Mouse (Mus musculus) hindbrain, embryonic 12.5 days (tissue): Measurements from ENCODE around the gene Wdr1. TPM values are rescaled to one million over a fixed set of nuclear protein-coding genes. Genes with fewer than 3 reads are reported as not detected.

Source experiments
- ATAC-seq: fragments of 200-750 bp; cut with Nextera tagmentation; 2 replicates; pipeline ENCODE4 v1.8.0; 2017; ENCODE audit warnings: moderate TSS enrichment; ENCODE audit not compliant: low FRiP score
- H3K27ac ChIP-seq: fragments of 300-500 bp; sonication (generic); 2 replicates; pipeline ENCODE4 v1.5.1; 2016; ENCODE audit warnings: mild to moderate bottlenecking
- H3K27me3 ChIP-seq: fragments of 300-500 bp; sonication (generic); 2 replicates; pipeline ENCODE4 v1.6.1; 2016; ENCODE audit warnings: mild to moderate bottlenecking
- H3K36me3 ChIP-seq: fragments of 300-500 bp; sonication (generic); 2 replicates; pipeline ENCODE4 v1.6.1; 2016; ENCODE audit warnings: mild to moderate bottlenecking
- H3K4me1 ChIP-seq: fragments of 300-500 bp; sonication (generic); 2 replicates; pipeline ENCODE4 v1.6.1; 2016
- H3K4me2 ChIP-seq: fragments of 300-500 bp; sonication (generic); replicated peaks from 2 replicates; pipeline ENCODE4 v1.6.1; 2016; ENCODE audit warnings: mild to moderate bottlenecking
- H3K4me3 ChIP-seq: fragments of 300-500 bp; sonication (generic); 2 replicates; pipeline ENCODE4 v1.5.1; 2016; ENCODE audit warnings: mild to moderate bottlenecking
- H3K9ac ChIP-seq: fragments of 300-500 bp; sonication (generic); 2 replicates; pipeline ENCODE4 v1.6.1; 2016; ENCODE audit warnings: mild to moderate bottlenecking, moderate library complexity
- H3K9me3 ChIP-seq: fragments of 300-500 bp; sonication (generic); replicated peaks from 2 replicates; pipeline ENCODE4 v1.6.1; 2016; ENCODE audit warnings: mild to moderate bottlenecking
- WGBS: fragments of 180-500 bp; shearing (Covaris S2); methylation state at CpG from one replicate; pipeline ENCODE4 v1.1.7; 2016; 5-methylcytosine and 5-hydroxymethylcytosine counted together
- polyA plus RNA-seq: library from polyadenylated mRNA; unstranded; fragments of >200 nt; fragmentation: Nextera tagmentation; extraction: Ambion mirVana; gene quantifications from 2 replicates; pipeline ENCODE4 v1.2.1, GENCODE M21; 2016

Gene Wdr1
- polyA plus RNA-seq, 1 experiment from 2014 or later, result 160 TPM

DNA sequence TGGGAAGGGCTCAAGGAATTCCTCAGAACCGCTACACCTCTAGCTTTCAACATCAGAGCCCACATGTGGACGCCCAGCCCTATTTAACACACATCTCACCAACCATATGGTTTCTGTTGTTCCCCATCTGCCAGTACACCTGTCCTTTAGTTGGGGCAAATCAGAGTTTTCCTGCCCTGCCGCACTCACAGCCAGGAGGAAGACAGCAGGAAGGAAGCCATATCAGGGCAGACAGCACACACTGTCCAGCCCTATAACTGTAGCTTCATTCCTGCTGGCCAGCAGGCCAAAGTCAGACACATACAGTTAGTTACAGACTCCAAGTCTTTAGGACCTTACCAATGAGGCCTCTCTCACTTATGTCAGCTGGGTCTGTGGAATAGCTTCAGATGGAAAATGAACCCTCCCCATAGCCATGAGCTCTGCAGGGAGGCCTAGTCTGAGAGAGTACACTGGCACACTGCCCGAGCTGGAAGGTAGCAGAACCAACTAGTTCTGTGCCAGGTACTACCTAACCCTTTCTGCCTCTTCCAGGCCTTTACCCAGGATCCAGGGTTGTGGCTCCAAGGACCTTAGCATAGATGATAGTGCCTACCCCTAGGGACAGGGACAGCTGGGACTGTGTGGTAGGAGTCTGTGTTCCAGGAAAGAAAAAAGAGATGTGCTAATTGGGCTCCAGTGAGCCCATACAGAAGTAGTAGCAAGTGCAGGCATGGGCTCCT, 19.4 kb downstream of the Wdr1 start:
- Histone ChIP-seq H3K4me2 (no peak overlapping the region), H3K27me3 (no peaks in the 10 kb centered on the region), H3K36me3 (peaks cover 100% of the 10 kb centered on the region), H3K9ac (no peak overlapping the region), H3K4me3 (no peak overlapping the region), H3K4me1 (no peaks in the 10 kb centered on the region), H3K9me3 (no peaks in the 10 kb centered on the region), H3K27ac (no peak overlapping the region)
- 86% methylated on average over 4 of the region's 4 CpGs for WGBS
- no peak for ATAC-seq

DNA sequence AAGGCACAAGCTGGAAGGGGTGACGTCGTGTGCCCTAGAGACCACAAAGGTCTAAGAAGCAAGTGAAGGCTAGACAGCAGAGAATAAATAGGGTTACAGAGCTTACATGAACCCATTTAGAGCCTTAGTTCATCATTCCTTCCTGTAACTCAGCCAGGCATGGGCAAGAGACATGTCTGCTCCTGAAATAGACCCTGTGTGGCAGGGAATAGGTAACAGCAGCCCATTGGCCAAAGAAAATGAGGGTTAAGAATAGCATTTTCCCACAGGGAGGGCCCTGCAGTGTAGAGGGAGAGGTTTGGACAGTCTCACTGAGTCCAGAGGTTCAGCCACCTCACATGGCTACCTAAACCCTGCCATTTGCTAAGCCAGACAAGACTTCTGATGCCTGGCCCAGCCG, 21.3 kb downstream of the Wdr1 start:
- ATAC-seq, result no peak
- 97% methylated on average over 3 of the region's 3 CpGs for WGBS
- peaks cover 100% of the 10 kb centered on the region for H3K36me3 ChIP-seq

DNA sequence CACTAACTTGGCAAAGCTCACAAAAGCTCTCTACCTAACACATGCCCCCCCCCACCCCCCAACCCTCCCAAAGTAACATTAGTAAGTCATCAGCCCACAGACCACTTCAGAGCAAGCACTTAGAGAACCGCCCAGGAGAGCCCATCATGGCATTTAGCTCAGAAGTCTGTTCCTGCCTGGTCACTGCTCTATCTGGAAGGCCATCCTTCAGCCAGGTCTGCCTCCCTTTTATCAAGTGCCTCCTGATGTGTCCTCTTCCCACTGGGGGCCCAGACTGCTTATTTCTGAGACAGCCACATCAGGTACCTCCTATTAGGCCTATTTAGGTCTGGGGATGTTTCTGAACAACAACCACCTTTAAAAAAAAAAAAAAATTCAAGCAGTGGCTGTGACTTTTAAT, 22.1 kb downstream of the Wdr1 start:
- H3K27me3 ChIP-seq, result no peaks in the 10 kb centered on the region
- H3K27ac ChIP-seq, result no peak overlapping the region
- H3K4me2 ChIP-seq, result no peak overlapping the region
- 88% methylated on average over 1 of the region's 1 CpGs for WGBS
- H3K9ac ChIP-seq, result no peak overlapping the region
- H3K36me3 ChIP-seq, result peaks cover 100% of the 10 kb centered on the region
- H3K4me3 ChIP-seq, result no peak overlapping the region
- no peaks in the 10 kb centered on the region for H3K4me1 ChIP-seq
- H3K9me3 ChIP-seq, result no peaks in the 10 kb centered on the region
- ATAC-seq, result no peak

More for the DNA sequence above, 21.3 kb downstream of the Wdr1 start:
- H3K27ac ChIP-seq, result no peak overlapping the region
- H3K9me3 ChIP-seq, result no peaks in the 10 kb centered on the region
- H3K27me3 ChIP-seq, result no peaks in the 10 kb centered on the region
- no peak overlapping the region for H3K4me2 ChIP-seq
- H3K4me3 ChIP-seq, result no peak overlapping the region
- H3K9ac ChIP-seq, result no peak overlapping the region
- no peaks in the 10 kb centered on the region for H3K4me1 ChIP-seq

DNA sequence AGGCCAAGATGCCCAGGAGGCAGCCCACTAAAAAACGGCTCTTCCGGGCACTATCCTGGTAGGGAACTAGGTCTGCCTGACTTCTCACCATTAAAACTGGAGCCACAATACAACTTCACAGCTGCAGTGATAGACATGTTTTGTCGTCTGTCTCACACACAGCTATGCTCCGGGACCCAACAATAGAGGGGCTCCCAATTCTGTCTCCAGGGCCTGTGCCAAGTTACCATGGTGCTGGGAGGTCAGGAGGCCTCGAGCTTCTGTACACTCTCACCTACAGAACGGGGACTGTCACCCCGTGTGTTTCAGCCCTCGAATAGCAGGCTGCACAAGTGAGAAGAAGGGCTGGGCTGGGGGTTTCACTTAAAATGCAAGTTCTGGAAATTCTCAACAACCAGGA, 24.5 kb downstream of the Wdr1 start:
- Histone ChIP-seq H3K27ac (no peak overlapping the region), H3K36me3 (peaks cover 100% of the 10 kb centered on the region), H3K9me3 (no peaks in the 10 kb centered on the region), H3K27me3 (no peaks in the 10 kb centered on the region), H3K9ac (no peak overlapping the region), H3K4me2 (no peak overlapping the region), H3K4me3 (no peak overlapping the region), H3K4me1 (no peaks in the 10 kb centered on the region)
- ATAC-seq, result no peak
- 83% methylated on average over 8 of the region's 8 CpGs for WGBS

DNA sequence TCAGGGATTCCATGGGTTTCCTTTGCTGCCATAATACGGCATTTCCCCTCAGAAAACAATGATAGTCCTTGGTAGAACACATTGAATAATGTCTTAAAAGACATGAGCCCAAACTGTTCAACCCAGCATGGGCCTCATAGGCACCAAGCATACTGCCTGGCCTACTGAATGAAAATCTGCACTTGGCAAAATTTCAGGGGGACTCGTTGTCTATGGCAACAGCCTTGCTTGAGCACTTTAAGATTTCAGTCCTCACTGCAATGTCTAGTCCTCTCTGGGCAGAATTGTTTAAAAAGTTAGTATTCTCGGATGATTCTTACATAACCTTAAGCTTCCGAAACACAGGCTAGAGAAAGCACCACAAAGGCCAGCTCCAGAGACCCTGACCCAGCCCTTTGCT, 25.2 kb downstream of the Wdr1 start:
- Histone ChIP-seq H3K4me2 (no peak overlapping the region), H3K27ac (no peak overlapping the region), H3K27me3 (no peaks in the 10 kb centered on the region), H3K4me1 (no peaks in the 10 kb centered on the region), H3K36me3 (peaks cover 99% of the 10 kb centered on the region), H3K9ac (no peak overlapping the region), H3K4me3 (no peak overlapping the region), H3K9me3 (no peaks in the 10 kb centered on the region)
- ATAC-seq, result no peak
- 94% methylated on average over 4 of the region's 4 CpGs for WGBS

DNA sequence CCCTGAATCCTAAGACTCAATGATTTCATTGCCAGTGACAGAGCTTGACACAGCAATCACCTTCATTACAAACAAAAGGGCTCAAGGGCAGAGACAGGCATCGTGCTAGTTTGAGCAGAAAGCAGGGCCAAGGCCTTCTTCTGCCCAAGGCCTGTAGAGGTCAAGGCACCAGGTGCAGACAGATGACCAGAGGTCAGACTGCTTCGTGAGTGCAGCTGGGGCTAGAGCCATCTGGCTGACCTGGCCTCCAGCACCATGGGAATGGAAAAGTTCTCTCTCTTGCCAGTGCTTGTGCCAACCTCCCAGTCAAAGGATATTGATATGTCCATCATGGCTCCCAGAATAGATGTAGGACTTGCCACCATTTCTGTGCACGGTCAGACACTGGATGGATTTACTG, 26.2 kb downstream of the Wdr1 start:
- 91% methylated on average over 3 of the region's 3 CpGs for WGBS
- Histone ChIP-seq H3K36me3 (peaks cover 99% of the 10 kb centered on the region), H3K9me3 (no peaks in the 10 kb centered on the region), H3K27me3 (no peaks in the 10 kb centered on the region), H3K9ac (no peak overlapping the region), H3K4me1 (no peaks in the 10 kb centered on the region), H3K4me2 (no peak overlapping the region), H3K4me3 (no peak overlapping the region), H3K27ac (no peak overlapping the region)
- no peak for ATAC-seq

DNA sequence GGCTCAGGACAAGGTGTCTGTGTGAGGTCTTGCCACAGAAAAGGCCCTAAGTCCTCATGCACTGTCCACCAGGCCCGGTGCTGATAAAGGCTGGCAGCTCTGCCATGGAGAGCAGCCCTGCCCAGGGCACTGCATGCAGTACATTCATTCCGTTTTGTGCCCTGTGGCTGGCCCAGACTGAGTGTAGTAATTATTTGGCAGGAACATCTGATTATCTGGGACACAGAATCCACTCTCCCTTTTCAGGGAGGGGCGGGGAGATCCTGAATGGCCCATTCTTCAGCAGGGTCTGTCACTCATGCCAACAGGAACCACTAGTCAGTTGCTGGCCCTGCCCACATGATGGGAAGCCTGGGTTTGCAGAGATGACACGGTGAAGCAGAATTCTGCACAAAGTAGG, 30.9 kb downstream of the Wdr1 start:
- no peak overlapping the region for H3K27ac ChIP-seq
- H3K9me3 ChIP-seq, result no peaks in the 10 kb centered on the region
- no peaks in the 10 kb centered on the region for H3K4me1 ChIP-seq
- ATAC-seq, result no peak
- H3K4me2 ChIP-seq, result no peak overlapping the region
- H3K36me3 ChIP-seq, result peaks cover 99% of the 10 kb centered on the region
- WGBS, result 92% methylated on average over 4 of the region's 4 CpGs
- no peaks in the 10 kb centered on the region for H3K27me3 ChIP-seq
- H3K9ac ChIP-seq, result no peak overlapping the region
- H3K4me3 ChIP-seq, result no peak overlapping the region

DNA sequence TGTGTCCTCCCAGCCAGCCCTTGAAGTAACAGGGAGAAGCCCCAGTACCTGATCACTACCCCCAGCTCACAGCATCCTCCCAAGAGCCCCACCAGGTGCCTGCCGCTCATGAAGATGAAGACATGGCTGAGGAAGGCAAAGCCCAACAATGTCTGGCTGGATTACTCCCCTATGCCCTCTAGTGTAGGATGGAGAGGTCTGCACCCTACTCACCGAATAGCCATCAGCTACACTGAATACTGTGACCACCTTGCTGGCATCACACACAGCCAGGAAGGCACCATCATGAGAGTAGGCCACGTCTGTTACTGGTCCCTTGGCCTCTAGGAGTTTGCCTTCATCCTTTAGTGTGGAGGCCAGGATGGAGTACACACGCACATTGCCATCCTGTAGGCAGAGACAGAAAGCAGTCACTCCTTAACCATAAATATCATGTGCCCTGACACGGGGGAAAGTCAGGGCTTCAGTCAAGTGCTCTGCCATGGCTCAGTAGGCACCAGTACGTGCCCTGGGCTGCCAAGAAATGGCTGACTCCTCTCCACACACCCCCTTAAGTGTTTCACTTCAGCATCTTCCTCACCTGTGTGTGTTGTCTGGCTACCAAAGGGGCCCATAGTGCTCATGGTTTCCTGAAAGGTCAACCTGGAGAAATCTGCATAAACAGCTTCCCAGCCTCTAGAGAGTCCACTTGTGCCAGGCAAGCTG, 33.1 kb downstream of the Wdr1 start:
- Histone ChIP-seq H3K4me2 (no peak overlapping the region), H3K27me3 (no peaks in the 10 kb centered on the region), H3K27ac (no peak overlapping the region), H3K4me1 (no peaks in the 10 kb centered on the region), H3K4me3 (no peak overlapping the region), H3K9ac (no peak overlapping the region), H3K9me3 (no peaks in the 10 kb centered on the region), H3K36me3 (peaks cover 87% of the 10 kb centered on the region)
- 80% methylated on average over 6 of the region's 6 CpGs for WGBS
- peak; percentile 35; the same call in 1 of the 2 replicates for ATAC-seq

DNA sequence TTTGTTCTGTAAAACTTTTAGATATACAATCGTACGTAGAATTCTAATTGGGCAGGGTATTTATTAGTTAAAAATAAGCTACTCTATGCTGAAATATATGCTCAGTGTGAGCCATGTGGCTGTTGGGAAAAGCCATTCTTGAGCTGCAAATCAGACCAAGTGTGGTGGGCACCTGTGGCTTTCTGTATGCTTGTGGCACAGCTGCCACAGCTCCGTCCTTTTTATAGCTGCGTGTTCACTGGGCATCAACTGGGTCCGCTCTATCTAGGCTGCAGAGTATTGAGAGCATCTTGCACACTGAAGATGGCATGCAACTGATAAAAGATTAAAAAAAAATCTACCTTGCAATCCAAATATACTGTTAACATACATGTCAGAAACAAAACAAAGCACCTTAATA, 40.0 kb downstream of the Wdr1 start:
- WGBS, result 96% methylated on average over 5 of the region's 5 CpGs
- ATAC-seq, result no peak

DNA sequence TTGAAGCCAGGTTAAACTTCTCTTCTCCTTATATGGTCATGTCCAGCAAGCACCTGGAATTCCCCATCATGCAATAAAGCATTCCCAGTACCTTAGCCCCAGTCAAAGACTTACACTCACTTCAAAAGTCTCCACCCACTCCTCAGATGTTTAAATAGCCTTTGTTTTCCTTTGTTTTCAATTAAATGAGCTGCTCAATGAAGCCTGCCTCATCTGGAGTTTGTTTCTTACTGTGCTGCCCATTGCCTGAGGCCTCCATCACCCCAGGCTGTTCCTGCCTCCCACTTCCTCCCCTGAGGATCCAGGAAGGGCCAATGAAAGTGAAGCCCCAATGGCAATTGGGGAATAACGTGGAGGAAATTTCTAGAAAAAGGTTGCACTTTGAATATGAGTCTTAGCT, 42.2 kb downstream of the Wdr1 start:
- 0 out of 2 replicates have a peak, but pooled peaks cover 2% of the 10 kb centered on the region for H3K4me1 ChIP-seq
- H3K9ac ChIP-seq, result no peak overlapping the region
- ATAC-seq, result no peak
- H3K27me3 ChIP-seq, result no peaks in the 10 kb centered on the region
- WGBS, result 47% methylated on average over 1 of the region's 1 CpGs
- no peak overlapping the region for H3K4me2 ChIP-seq
- peaks cover 10% of the 10 kb centered on the region; the same call in 1 of the 2 replicates for H3K36me3 ChIP-seq
- no peak overlapping the region for H3K4me3 ChIP-seq
- no peak overlapping the region for H3K27ac ChIP-seq
- H3K9me3 ChIP-seq, result no peaks in the 10 kb centered on the region

More for the DNA sequence above, 40.0 kb downstream of the Wdr1 start:
- Histone ChIP-seq H3K9ac (no peak overlapping the region), H3K27me3 (no peaks in the 10 kb centered on the region), H3K4me3 (no peak overlapping the region), H3K4me1 (no peaks in the 10 kb centered on the region), H3K9me3 (no peaks in the 10 kb centered on the region), H3K36me3 (peaks cover 22% of the 10 kb centered on the region), H3K27ac (no peak overlapping the region), H3K4me2 (no peak overlapping the region)

DNA sequence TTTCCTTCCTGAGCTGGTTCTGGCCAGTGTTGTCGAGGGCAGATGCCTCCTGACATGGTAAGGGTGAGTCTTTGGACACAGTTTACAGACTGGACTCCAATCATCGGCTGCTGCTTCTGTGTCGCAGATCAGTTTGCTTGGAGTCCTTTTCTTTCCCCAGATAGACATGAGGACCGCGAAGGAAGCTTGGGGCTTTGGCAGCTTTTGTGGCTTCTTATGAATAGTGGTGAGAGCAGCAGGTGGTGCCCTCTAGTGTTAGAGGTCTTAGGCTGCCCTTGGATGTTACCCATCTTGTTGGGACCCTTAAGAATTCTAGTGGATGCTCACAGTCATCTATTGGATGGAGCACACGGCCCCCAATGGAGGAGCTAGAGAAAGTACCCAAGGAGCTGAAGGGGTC, 46.8 kb downstream of the Wdr1 start:
- Histone ChIP-seq H3K36me3 (no peaks in the 10 kb centered on the region), H3K4me3 (no peak overlapping the region), H3K4me1 (peaks cover 6% of the 10 kb centered on the region), H3K4me2 (no peak overlapping the region), H3K27me3 (no peaks in the 10 kb centered on the region), H3K9ac (no peak overlapping the region), H3K27ac (no peak overlapping the region), H3K9me3 (no peaks in the 10 kb centered on the region)
- 60% methylated on average over 6 of the region's 6 CpGs for WGBS
- no peak for ATAC-seq

DNA sequence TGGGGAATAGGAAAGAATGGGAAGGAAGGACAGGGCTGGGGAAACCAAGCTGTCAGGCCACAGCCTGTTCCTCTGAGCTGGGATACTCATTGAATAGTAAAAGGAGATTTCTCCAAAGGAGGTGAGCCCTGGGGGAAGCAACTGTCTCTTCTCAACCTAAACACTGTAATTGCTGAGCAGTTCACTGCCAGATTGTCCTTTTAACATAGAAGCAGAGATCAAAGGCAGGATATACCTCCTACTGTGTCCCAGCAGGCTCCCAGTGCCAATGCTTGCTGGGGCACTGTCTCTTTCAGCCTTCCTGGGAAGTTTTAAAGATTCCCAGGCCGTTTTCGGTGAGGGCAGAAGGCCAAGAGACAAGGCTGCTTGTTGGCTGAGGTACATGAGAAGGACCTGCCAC, 50.0 kb downstream of the Wdr1 start:
- H3K9me3 ChIP-seq, result no peaks in the 10 kb centered on the region
- H3K4me2 ChIP-seq, result no peak overlapping the region
- H3K27ac ChIP-seq, result no peak overlapping the region
- ATAC-seq, result no peak
- H3K4me1 ChIP-seq, result peaks cover 6% of the 10 kb centered on the region
- no peaks in the 10 kb centered on the region for H3K27me3 ChIP-seq
- 10% methylated on average over 2 of the region's 2 CpGs for WGBS
- no peaks in the 10 kb centered on the region for H3K36me3 ChIP-seq
- H3K9ac ChIP-seq, result no peak overlapping the region
- no peak overlapping the region for H3K4me3 ChIP-seq

DNA sequence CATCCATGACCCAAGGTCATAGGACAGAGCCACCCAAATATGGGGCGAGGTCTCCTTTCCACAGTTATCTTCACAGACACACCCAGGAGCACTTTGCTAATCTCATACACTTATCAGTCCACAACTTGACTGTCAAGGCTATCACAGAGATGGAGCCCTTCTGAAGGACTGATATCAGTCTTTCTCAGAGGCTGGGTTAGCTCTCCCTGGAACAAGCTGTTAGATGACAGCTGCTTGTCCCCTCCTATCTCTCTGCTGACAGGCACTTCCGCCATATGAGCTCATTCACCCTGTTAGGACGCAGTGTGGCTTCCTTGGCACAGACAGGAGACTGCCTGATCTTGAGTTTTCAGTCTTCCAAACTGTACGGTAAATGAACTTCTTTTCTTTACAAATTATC, 53.5 kb downstream of the Wdr1 start:
- Histone ChIP-seq H3K4me1 (peaks cover 5% of the 10 kb centered on the region), H3K27me3 (no peaks in the 10 kb centered on the region), H3K9ac (no peak overlapping the region), H3K36me3 (no peaks in the 10 kb centered on the region), H3K4me2 (no peak overlapping the region), H3K4me3 (no peak overlapping the region), H3K27ac (no peak overlapping the region), H3K9me3 (no peaks in the 10 kb centered on the region)
- WGBS, result 84% methylated on average over 4 of the region's 4 CpGs
- no peak for ATAC-seq
